Mouse (Mus musculus): ENCODE data around the gene Chrm4.

The Chrm4 gene

DNA sequence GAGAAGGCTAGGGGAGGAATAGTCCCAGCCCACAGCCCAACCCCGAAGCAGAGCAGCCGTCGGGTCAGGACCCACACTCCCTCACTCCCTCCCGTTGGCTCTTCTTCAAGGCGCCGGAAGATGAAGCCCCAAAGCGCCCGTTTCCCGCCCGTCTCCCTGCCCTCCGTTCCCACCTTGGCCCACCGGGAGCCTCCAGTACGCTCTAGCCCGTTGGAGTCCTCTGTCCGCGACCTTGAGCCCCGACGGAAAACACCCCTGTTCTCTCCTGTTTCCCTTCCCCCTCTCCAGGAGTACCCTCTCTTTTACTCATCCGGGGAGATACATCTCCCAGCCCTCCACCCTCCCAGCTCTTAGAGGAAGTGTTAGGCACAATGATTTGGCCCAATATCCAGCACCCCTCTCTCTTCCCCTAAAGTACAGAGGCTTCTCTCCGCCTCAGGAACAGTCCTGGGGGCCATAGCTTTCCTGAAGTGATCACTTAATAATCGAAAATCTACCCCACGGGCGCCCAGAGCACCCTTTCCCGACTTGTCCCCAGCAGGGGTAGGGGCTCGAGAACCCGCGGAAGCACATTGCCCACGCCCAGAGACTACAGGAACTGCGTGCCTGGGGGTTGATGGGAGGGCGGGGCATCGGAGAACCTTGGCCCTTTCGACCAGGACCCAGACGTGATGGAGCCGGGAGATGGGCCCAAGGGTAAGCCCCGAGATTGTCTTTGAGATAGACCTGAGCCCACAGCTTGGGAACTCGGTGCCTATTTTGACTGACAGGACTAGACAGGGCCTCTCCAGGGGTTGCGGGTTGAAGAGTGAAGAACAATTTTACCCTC lies 4.2 kb upstream of the Chrm4 start:
- DNase-seq, result no peak

DNA sequence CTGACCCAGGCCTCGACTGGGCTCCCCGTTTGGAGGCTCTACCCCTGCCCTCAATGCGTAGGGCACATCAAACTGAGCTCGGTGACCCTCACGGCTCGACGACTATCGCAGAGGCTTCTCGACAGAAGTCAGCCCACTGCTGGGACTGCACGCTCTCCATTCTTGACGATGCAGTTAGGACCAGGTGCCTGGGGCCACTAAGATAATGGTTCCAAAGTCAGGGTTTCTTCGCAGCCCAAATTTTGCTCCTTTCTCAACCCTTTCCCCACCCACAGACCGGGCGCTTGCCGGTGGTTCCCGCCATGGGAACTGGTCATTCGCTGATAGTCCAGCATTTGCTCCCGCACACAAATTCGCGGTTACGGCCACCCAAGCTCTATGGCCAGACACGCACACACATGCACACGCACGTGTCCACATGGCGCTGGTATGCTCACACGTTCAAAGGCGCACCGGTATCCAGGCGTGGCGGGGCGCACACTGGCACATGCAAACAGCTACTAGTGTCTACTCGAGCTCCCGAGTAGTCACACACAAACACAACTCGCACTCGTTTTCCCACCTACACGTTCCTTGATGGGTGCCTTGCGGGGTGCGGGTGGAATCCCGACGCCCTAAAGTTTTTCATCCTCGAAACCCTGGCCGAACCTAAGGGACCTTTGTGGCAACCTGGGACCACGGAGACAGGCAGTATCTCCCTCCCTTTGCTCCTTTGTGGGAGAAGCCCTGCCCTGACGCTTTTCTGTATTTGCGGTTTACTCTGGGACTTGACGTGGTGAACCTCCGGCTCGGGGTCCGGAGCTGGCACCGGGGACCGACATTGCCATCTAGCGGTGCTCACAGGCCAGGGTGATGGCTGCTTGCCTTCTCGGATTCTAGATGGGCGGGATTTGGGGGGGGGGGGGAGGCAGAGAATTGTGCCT lies 3.4 kb upstream of the Chrm4 start:
- DNase-seq, result peak; percentile 71

DNA sequence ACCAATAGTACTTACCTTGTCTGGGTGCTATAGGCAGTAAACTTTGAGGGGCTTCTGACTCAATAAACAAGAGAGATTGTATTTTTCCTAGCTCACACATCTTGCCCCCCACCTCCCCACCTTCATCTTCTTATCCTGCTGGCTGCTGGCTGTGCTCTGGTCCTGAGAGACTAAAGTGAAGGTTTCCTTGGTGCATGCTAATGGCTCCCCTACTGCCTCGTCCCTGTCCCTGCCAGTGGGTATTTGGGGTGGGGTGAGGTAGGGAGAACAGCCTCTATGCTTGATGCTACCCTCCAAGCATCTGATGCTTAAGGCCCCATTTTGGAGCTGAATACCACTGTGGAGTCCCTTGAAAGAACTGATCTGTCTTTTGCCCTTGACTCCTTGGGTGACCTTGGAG lies 2.3 kb upstream of the Chrm4 start:
- no peak for DNase-seq

DNA sequence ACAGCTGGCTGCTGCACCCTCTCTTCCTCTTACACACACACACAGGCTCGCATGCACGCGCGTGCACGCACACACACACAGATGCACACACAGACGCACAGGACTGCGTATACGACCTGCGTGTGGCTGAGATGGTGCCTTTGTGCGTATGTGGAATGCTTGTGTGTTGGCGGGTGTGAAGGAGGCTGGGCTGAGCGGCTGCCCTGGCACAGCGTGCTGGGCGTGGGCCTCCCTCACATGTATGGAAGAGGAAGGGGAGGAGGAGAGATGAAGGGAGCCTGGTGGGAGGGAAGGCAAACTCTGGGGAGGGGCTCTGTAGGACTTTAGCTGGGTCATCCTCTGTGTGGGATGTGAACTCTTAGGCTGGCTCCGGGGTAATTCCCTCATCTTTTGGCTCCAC lies 1.6 kb upstream of the Chrm4 start:
- DNase-seq, result no peak

DNA sequence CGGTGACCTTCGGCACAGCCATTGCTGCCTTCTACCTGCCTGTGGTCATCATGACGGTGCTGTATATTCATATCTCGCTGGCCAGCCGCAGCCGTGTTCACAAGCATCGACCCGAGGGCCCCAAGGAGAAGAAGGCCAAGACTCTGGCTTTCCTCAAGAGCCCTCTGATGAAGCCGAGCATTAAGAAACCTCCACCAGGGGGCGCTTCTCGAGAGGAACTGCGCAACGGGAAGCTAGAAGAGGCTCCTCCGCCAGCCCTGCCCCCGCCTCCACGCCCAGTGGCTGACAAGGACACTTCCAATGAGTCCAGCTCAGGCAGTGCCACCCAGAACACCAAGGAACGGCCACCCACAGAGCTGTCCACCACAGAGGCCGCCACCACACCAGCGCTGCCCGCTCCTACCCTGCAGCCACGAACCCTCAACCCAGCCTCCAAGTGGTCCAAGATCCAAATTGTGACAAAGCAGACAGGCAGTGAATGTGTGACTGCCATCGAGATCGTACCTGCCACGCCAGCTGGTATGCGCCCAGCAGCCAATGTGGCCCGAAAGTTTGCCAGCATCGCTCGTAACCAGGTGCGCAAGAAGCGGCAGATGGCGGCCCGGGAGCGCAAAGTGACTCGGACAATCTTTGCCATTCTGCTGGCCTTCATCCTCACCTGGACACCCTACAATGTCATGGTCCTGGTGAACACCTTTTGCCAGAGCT lies 931 bp downstream of the Chrm4 start:
- peak; percentile 85 for DNase-seq

DNA sequence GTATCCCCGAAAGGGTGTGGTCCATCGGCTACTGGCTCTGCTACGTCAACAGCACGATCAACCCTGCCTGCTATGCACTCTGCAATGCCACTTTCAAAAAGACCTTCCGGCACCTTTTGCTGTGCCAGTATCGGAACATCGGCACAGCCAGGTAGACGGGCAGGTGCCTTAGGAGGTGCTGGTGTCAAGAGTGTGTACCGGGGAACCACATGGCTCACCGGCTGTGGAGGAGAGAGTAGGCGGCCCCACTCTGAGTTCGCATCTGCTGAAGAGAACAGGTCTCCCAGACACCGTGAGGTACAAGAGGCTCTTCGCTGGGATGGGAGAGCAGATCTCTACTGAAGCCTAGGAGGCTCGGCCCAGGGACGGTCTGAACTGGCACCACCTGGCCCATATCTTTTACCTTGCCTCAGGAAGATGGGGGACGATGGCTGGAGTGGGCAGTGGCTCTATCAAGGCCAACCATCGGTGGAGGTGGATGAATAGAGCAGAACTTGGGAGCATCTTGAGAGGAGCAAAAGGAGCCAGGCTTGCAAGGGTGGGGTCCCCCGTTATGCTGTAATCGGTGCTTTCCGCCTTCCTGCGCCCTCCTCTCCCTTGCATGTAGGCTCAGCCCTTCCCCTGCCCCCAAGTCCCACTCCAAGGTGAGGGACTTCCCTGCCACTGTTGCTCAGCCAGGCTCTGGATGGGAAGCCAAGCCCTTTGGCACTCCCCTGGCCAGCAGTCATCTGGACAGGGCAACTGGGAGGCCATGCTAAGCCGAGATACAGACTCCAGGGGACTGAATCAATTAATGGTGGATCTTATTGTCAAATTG lies 1.7 kb downstream of the Chrm4 start:
- no peak for DNase-seq

DNA sequence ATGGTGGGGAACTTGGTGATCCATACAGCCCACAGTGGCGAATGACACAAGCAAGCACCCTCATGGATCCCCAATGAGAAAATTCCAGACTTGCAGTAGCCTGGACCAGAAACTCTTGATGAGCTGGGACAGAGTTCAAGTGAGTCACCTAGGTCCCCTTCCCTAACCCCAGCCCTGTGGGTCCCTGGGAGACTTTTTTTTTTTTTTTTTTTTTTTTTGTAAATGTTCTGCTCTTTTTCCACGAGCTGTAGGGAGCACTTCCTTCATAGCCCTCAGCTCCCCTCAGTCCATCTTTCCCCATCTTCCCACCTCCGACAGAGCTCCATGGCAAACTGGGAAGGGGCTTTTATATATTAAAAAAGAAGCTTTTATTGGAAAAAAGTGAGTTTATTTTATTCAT lies 2.4 kb downstream of the Chrm4 start:
- DNase-seq, result no peak

DNA sequence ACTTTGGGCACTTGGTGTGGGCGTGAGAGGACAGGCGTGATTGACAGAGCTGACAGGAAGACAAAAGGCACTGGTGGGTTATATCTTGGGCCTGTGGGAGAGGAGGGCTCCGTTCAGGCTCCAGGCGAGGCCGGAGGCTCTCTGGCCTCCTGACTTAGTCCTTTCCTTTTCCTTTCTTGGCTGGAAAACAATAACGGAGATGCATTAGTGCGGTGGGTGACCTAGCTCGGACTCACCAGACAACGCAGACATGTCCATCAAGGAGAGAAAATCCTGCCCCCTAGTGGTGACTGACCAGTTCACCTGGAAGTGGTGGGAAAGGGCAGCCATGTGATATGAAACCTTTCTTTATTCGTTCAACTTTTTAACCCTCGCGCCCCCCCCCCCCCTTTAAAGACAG lies 2.9 kb downstream of the Chrm4 start:
- peak; percentile 72 for DNase-seq

DNA sequence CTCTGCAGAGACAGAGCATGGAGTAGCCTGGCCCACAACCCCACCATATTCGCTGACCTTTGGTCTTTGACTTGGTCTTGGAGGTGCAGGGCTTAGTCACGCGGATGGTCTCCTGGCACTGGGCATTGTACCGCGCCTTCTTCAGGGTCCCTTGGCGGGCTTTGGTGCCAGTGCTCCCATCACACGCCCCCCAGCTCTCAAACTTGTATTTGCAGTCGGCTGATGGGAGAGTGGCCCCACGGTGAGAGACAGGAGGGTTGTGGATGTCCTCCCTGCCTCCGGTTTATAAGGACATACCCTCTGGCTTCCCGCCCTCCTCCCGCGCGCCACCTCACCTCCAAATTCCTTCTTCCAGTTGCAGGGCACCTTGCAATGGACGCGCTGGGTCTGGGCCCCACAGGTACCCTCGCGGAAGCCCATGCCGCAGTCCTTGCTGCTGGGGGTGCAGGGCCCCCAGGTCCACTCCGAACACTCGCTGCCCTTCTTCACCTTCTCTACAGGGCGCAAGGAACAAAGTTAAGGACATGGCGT lies 3.8 kb downstream of the Chrm4 start:
- no peak for DNase-seq

DNA sequence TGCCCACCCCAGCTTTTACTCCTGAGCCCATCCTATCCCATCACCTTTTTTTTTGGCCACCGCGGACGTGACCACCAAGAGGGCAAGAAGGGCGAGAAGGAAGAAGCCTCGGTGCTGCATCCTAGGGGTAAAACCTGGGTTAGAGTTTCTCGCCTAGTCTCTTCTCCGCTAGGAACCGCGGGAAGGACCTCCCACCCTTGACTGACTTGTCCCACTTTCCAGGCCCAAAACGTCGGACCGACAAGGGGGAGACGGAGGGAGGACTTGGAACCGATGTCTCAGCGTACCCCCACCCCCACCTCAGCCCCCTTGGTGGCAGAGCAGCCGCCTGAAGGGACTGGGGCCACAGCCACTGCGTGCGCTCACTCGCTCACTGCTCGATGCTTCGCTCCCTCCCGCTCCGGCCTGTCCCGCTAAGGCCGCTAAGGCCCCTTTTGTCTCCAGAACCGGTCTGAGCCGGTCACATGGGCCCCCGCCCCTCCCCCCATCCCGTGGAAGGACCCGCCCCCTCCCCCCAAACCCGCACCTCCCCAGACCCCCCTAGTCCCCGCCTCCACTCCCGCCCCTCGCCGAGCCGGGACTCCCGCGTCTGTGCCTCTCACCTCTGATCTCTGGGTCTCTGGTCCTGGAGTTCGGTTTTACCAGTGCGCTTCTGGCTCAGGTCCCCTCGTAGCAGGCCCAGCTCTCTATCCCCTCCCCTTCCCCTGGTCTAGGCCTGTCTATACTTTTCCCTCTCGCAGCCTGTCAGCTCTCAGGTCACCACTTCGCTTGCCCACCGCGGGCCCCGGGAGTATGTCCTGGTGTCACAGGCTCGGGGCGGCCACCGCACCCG lies 4.5 kb downstream of the Chrm4 start:
- DNase-seq, result peak; percentile 71

DNA sequence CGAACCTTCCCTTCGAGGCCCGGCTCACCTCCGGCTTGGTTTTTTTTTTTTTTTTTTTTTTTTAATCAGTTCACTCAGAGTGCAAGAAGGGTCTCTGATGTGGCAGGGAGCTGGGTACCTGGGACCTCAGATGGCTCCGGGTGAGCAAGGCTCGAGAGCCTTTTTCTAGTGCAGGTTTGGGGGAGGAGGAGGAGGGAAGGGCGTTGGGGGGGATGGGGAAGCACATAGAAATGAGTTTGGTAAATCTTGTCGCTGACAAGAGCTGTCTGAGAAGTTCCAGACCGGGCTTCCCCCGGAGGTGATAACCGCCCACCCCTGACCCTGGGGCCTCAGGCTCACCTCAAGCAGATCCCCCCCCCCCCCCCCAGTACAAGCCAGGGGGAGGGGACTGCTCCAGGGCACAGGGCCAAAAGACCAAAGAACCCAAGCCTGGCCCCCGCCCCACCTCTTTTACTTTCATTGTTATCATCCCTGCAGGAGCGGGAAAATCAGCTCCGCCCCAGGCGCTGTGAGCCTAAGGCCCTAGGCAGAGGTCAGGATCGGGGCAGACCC lies 5.2 kb downstream of the Chrm4 start, which contains the start of gene Mdk:
Mdk (minus strand) TSS at position 138 of the 552 bp plus-strand sequence.
- DNase-seq, result peak; percentile 63

DNA sequence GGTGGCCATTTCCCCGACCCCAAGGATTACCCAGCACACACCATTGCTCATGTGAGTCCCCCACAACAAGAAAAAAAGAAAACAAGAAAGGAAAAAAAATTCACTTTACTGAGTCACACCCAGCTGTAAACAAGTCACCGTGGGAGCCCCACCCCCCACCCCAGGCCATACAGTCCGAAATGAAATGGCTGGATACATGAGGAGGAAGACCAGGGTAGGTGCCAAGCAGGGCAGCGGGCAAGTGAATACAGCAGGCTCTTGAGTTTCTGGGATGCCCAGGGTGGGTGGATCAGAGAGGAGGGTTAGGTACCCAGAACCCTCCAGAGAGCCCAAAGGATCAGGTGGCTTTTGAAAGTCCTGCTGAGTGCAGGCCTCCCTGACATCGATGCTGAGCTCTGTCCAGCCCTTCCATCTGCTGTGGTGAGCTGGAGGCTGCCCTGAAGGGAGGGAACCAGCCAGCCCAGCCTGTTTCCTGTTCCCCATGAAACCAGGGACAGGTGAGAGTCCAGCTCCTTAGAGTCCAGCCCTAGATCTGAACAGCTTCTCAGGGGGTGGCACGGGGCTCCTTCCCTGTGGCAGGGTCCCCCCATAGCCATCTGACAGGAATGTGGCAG lies 5.8 kb downstream of the Chrm4 start:
- DNase-seq, result no peak

DNA sequence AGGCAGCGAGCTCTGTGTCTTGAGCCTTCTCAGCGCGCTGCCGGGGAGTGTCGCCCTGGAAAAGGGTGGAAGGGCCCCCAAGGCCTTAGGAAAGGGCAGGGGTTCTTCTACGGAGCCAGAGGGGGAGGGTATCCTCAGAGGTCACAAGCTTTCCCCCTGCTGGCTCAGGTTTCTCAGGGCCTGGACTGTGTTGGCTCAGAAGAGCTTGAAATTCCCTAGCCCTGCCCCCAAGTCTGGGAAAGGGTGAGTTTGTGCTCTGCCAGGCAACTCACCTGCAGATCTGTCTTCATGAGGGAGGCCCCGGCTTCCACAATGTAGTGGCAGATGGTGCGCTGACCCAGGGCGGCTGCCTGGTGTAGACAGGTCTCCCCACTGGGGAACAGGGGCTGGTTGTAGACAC lies 6.4 kb downstream of the Chrm4 start:
- no peak for DNase-seq

DNA sequence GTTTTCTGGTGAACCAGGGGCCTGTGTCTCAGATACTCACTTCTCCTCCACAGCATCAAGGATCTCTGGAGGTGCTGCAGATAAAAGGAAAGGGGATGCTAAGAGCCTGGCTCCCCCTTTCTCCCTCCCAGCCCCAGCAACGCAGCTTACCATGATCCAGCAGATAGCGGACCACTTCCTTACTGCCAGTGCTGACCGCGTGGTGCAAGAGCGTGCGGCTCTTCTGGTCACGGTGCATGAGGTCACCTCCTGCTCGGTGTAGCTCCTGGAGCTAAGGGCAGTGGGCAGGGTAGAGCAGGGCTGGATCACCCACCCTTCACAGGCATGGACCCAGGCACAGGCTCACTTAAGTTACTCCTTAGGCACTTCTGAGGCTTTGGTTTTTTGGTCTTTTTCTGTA lies 7.0 kb downstream of the Chrm4 start:
- no peak for DNase-seq

DNA sequence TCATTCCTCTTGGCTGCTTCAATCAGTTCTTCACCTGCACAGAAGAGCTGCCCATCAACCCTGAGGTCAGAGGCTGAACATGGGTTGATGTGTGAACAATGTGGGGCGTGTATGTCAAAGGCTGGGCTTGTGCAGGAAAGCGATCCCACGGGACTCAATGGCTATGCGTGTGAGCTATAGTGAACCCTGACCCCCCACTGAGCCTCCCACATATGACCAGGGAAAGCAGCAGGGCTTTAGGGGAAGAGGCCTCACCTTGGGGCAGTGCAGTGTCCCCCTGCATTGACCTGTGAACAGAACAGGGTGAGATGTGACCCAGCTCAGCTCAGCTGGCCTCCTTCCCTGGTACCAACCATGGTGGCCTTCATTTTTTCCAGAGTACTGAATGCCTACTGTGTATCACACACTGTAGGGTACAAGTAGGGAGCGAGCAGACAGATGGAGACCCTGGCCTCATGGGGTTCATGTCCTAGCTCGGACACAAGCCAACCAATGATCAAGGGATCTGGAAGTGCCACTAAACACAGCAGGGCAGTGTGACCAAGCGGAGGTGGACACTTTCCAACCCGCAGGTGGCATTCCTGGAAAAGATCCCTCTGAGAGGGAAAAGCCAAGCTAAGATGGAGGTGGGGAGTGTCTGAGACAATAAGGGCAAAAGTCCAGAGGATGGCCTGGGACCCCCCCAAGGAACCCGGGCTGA lies 7.9 kb downstream of the Chrm4 start:
- DNase-seq, result no peak

DNA sequence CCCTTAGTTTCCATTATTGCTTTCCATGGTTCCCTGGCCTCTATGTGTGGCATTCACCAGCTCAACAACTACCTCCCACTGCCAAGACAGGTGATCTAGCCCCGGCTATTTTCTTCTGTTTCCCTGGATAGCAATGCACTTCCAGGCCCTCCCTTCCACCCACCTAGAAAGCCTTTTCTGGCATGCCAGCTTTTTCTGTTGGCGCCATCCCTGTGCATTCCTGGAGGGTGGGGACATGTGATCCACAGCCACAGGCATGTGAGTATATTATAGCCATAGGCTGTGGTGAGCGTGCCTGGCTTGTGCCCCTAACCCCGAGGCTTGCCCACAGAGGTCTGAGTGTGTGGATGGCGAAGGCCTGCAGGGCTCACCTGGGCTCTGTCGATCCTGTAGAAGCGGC lies 9.1 kb downstream of the Chrm4 start:
- DNase-seq, result no peak

DNA sequence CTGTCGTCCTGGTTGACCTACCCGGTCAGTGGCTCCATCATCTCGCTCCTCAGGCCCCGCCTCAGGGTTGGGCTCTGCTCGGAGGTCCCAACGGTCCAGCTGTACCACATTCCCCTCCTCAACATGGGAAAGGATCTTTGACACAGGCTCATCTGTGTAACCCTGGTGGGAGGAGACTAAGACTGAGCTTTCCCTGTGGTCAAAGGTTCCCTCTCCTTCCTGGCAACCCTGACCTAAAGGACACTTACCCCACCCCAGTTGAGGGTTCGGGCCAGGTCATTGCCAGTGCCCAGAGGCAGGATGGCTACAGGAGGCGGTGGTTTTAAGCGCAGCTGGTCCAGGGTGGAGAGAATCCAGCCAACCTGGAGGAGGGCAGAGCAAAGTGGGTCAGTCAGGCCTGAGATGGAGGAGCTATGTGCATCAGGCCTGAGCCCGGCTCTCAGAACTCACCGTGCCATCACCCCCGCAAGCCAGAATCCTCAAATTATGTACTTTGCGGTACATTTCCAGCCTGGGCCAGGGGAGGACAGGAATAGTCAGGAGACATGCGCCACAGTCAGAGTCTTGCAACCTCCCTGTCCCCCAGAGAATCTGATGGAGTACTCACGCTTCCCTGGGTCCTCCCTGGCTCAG lies 12.4 kb downstream of the Chrm4 start:
- DNase-seq, result no peak

DNA sequence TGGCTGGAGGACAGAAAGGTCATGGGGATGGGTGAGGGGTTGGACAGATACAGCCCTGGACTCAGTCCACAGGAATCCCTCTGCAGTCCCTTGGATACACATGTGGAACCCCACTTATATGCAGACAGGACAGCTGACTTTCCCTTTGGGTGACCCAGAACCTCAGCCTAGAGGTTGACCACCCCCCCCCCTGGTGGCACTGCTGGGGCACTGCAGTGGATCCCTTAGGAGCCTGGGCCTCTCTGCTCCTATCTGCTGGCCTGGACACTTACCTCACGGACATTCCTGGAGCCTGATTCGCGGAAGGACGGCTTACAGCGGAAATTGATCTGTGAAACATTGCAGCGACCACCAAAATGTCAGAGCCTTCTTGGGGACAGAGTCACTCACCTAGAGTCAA lies 15.3 kb downstream of the Chrm4 start:
- no peak for DNase-seq

Data from liver (tissue).